Comparison of ENCODE assay signal across 25 mouse cellular contexts in the genomic region with DNA sequence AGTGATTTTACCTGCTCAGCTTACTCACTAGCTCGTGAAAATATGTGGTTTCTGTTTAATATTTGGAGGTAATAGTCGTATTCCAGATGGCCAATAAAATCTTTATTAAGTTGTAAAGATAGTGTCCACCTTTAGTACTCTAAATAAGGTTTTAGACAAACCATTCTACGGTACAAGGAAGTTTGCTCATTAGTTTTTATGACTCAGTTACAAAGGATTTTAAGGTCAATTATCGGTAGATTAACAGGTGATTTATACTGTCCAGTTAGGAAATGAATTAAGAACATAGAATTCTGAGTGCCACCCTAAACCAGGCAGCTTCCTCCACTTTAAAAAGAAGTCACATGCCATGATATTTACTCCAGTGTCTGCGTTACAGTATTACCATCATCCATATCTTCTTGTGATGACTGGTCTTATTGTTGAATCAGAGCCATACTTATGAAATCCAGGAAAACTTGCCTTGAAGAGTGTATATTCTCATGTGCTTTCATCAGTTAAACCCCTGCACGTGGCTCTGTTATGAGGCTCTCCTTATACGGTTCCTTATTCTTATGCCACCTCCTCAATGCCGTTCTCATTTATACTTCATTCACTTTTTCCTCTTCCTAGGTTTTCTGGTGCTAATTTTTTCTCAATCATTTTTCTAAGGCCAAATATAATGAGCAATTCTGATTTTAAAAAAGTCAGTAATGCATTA.
"Had no signal": no experiment of that assay in that cellular context is flagged by ENCODE, and none has a peak within 500 bp of the region (broad histone marks: within the 10 kb centered on the region; RNA-seq: fewer than 3 reads in every experiment).

No protein-coding gene starts in this region.

- H3K4me2 ChIP-seq: heart, embryonic 11.5 days; heart, embryonic 13.5 days; heart, embryonic 15.5 days; hindbrain, embryonic 13.5 days; hindbrain, embryonic 15.5 days; liver, embryonic 11.5 days; liver, embryonic 13.5 days; liver, embryonic 15.5 days had no signal

- H3K4me3 ChIP-seq: gastrocnemius, adult 2 months; heart, embryonic 13.5 days; heart, embryonic 15.5 days; hindbrain, embryonic 13.5 days; hindbrain, embryonic 15.5 days; liver, embryonic 13.5 days; liver, embryonic 15.5 days had no signal

- ATAC-seq: liver, postnatal 0 days had no signal

- H3K4me1 ChIP-seq: heart, embryonic 13.5 days; heart, embryonic 15.5 days; hindbrain, embryonic 13.5 days; hindbrain, embryonic 15.5 days; liver, embryonic 13.5 days; liver, embryonic 15.5 days had no signal

- H3K27ac ChIP-seq: gastrocnemius, adult 2 months; heart, embryonic 13.5 days; heart, embryonic 15.5 days; hindbrain, embryonic 13.5 days; hindbrain, embryonic 15.5 days; kidney, postnatal 0 days; liver, embryonic 13.5 days; liver, embryonic 15.5 days had no signal

- H3K9me3 ChIP-seq: heart, embryonic 13.5 days; heart, embryonic 15.5 days; hindbrain, embryonic 13.5 days; hindbrain, embryonic 15.5 days; liver, embryonic 13.5 days; liver, embryonic 15.5 days had no signal

- H3K9ac ChIP-seq: heart, embryonic 13.5 days; heart, embryonic 15.5 days; hindbrain, embryonic 13.5 days; hindbrain, embryonic 15.5 days; liver, embryonic 13.5 days; liver, embryonic 15.5 days; liver, postnatal 0 days had no signal

- H3K36me3 ChIP-seq: heart, embryonic 13.5 days; heart, embryonic 15.5 days; hindbrain, embryonic 13.5 days; hindbrain, embryonic 15.5 days; liver, embryonic 13.5 days; liver, embryonic 15.5 days had no signal

- DNase-seq: gastrocnemius, adult 2 months; gastrocnemius, postnatal 10 days; gastrocnemius, postnatal 25 days; heart, adult 18-20 months; heart, postnatal 14 days; heart, postnatal 36 days; kidney, adult 11 months; kidney, adult 8-10 months; kidney, postnatal 14 days; kidney, postnatal 36 days; layer of hippocampus, adult 9-11 months; layer of hippocampus, postnatal 36 days; left cerebral cortex, postnatal 4 days; liver; liver, embryonic 13.5 days; liver, postnatal 0 days; lung, adult 2 months had no signal

- H3K27me3 ChIP-seq: heart, embryonic 13.5 days; heart, embryonic 15.5 days; hindbrain, embryonic 13.5 days; hindbrain, embryonic 15.5 days; liver, embryonic 13.5 days; liver, embryonic 15.5 days had no signal
